Mouse (Mus musculus) midbrain, postnatal 0 days (tissue): Measurements from ENCODE around the gene Amz1. TPM values are rescaled to one million over a fixed set of nuclear protein-coding genes. Genes with fewer than 3 reads are reported as not detected.
A peak's percentile ranks its signal among the peaks of the same experiment; 100 is the strongest.

Experiments
- ATAC-seq: fragments of 200-750 bp; cut with Nextera tagmentation; 2 replicates; pipeline ENCODE4 v1.8.0; 2017; ENCODE audit warnings: moderate number of reproducible peaks, mild to moderate bottlenecking, moderate TSS enrichment, moderate library complexity; ENCODE audit not compliant: low FRiP score
- DNase-seq: peaks from one replicate; pipeline ENCODE4 v3.0.0-alpha.2; 2015; ENCODE audit warnings: low spot score
- H3K27ac ChIP-seq: fragments of 300-500 bp; sonication (generic); 2 replicates; pipeline ENCODE4 v1.5.1; 2014; ENCODE audit warnings: low read depth, mild to moderate bottlenecking, low read length, mixed read lengths
- H3K27me3 ChIP-seq: fragments of 300-500 bp; sonication (generic); 2 replicates; pipeline ENCODE4 v1.6.1; 2014; ENCODE audit warnings: low read length, control low read depth, mixed read lengths; ENCODE audit not compliant: insufficient read depth
- H3K36me3 ChIP-seq: fragments of 300-500 bp; sonication (generic); 2 replicates; pipeline ENCODE4 v1.6.1; 2014; ENCODE audit warnings: low read length, control low read depth, mixed read lengths; ENCODE audit not compliant: insufficient read depth
- H3K4me1 ChIP-seq: fragments of 300-500 bp; sonication (generic); 2 replicates; pipeline ENCODE4 v1.6.1; 2014; ENCODE audit warnings: mild to moderate bottlenecking, control low read depth, antibody characterized with exemption, low read length, mixed read lengths; ENCODE audit not compliant: insufficient read depth
- H3K4me2 ChIP-seq: fragments of 300-500 bp; sonication (generic); 2 replicates; pipeline ENCODE4 v1.6.1; 2014; ENCODE audit warnings: low read depth, mild to moderate bottlenecking, low read length, mixed read lengths; ENCODE audit not compliant: poor library complexity, severe bottlenecking
- H3K4me3 ChIP-seq: fragments of 300-500 bp; sonication (generic); 2 replicates; pipeline ENCODE4 v1.5.1; 2014; ENCODE audit warnings: low read depth, mild to moderate bottlenecking, low read length, moderate library complexity
- H3K9ac ChIP-seq: fragments of 300-500 bp; sonication (generic); replicated peaks from 2 replicates; pipeline ENCODE4 v1.6.1; 2014; ENCODE audit warnings: mild to moderate bottlenecking, low read length, moderate library complexity, mixed read lengths; ENCODE audit not compliant: poor library complexity, severe bottlenecking
- H3K9me3 ChIP-seq: fragments of 300-500 bp; sonication (generic); 2 replicates; pipeline ENCODE4 v1.6.1; 2016; ENCODE audit warnings: low read length, control low read depth
- CTCF ChIP-seq: IDR thresholded peaks from 2 replicates; pipeline ENCODE4 v1.5.1; 2016; ENCODE audit warnings: antibody characterized with exemption, mild to moderate bottlenecking
- WGBS: fragments of 180-500 bp; shearing (Covaris S2); extraction: QIAGEN DNeasy Blood & Tissue Kit; methylation state at CpG from one replicate; pipeline ENCODE4 v1.1.7; 2014; 5-methylcytosine and 5-hydroxymethylcytosine counted together
- polyA plus RNA-seq: library from polyadenylated mRNA; unstranded; fragments of >200 nt; fragmentation: Nextera tagmentation; extraction: Ambion mirVana; gene quantifications from 2 replicates; pipeline ENCODE4 v1.2.1, GENCODE M21; 2015
- total RNA-seq: library from RNA; depleted of rRNA; stranded (reverse); fragments of >200 nt; gene quantifications from 2 replicates; pipeline ENCODE4 v1.2.3, GENCODE M21; 2014

Gene Amz1
- total and polyA plus RNA-seq, 2 experiments from 2014 or later = 14.9 to 15.6 TPM

GRCm38 (mm10) chr5:140796051-140796450 lies 72.1 kb downstream of the Amz1 start:
- Histone ChIP-seq H3K4me3 (no peak overlapping the region), H3K27ac (no peak overlapping the region), H3K4me2 (no peak overlapping the region), H3K4me1 (peaks cover 14% of the 10 kb centered on the region), H3K27me3 (no peaks in the 10 kb centered on the region), H3K36me3 (no peaks in the 10 kb centered on the region), H3K9me3 (no peaks in the 10 kb centered on the region), H3K9ac (no peak overlapping the region)
- no peak for TF ChIP-seq CTCF
- DNase-seq (no peak), ATAC-seq (no peak)
- 73% methylated on average over 3 of the region's 3 CpGs for WGBS

GRCm38 (mm10) chr5:140798158-140798557 lies 74.2 kb downstream of the Amz1 start:
- no peak for TF ChIP-seq CTCF
- Histone ChIP-seq H3K27me3 (no peaks in the 10 kb centered on the region), H3K4me3 (no peak overlapping the region), H3K36me3 (no peaks in the 10 kb centered on the region), H3K9me3 (no peaks in the 10 kb centered on the region), H3K27ac (peak overlapping the region; percentile 69), H3K4me1 (peaks cover 4% of the 10 kb centered on the region; the same call in 1 of the 2 replicates), H3K4me2 (peak overlapping the region; percentile 18; the same call in 1 of the 2 replicates), H3K9ac (no peak overlapping the region)
- 52% methylated on average over 7 of the region's 7 CpGs for WGBS
- no peak for ATAC-seq
- peak; percentile 42 for DNase-seq

- Histone ChIP-seq H3K4me2 (no peak overlapping the region), H3K36me3 (no peaks in the 10 kb centered on the region), H3K9ac (no peak overlapping the region), H3K27ac (no peak overlapping the region), H3K4me3 (no peak overlapping the region), H3K9me3 (no peaks in the 10 kb centered on the region), H3K27me3 (no peaks in the 10 kb centered on the region), H3K4me1 (peaks cover 4% of the 10 kb centered on the region; the same call in 1 of the 2 replicates)
- TF ChIP-seq CTCF = no peak
- ATAC-seq = no peak
- WGBS = 74% methylated on average over 5 of the region's 5 CpGs
- DNase-seq = no peak
These were observed 74.8 kb downstream of the Amz1 start for GRCm38 (mm10) chr5:140798775-140799174.

GRCm38 (mm10) chr5:140799190-140799589 lies 75.3 kb downstream of the Amz1 start:
- no peak overlapping the region for H3K9ac ChIP-seq
- no peaks in the 10 kb centered on the region for H3K36me3 ChIP-seq
- no peak for DNase-seq
- TF ChIP-seq CTCF = no peak
- H3K9me3 ChIP-seq = no peaks in the 10 kb centered on the region
- WGBS = 55% methylated on average over 2 of the region's 2 CpGs
- peaks cover 4% of the 10 kb centered on the region; the same call in 1 of the 2 replicates for H3K4me1 ChIP-seq
- ATAC-seq = no peak
- H3K27ac ChIP-seq = no peak overlapping the region
- no peak overlapping the region for H3K4me2 ChIP-seq
- no peak overlapping the region for H3K4me3 ChIP-seq
- H3K27me3 ChIP-seq = no peaks in the 10 kb centered on the region

GRCm38 (mm10) chr5:140800288-140800923 lies 76.5 kb downstream of the Amz1 start:
- H3K9ac ChIP-seq = no peak overlapping the region
- no peak for TF ChIP-seq CTCF
- ATAC-seq = no peak
- DNase-seq = peak; percentile 40
- H3K9me3 ChIP-seq = no peaks in the 10 kb centered on the region
- no peak overlapping the region for H3K27ac ChIP-seq
- H3K36me3 ChIP-seq = no peaks in the 10 kb centered on the region
- no peak overlapping the region for H3K4me2 ChIP-seq
- WGBS = 72% methylated on average over 6 of the region's 6 CpGs
- peaks cover 4% of the 10 kb centered on the region; the same call in 1 of the 2 replicates for H3K4me1 ChIP-seq
- no peak overlapping the region for H3K4me3 ChIP-seq
- H3K27me3 ChIP-seq = no peaks in the 10 kb centered on the region

- no peak for TF ChIP-seq CTCF
- 81% methylated on average over 5 of the region's 5 CpGs for WGBS
- no peaks in the 10 kb centered on the region for H3K27me3 ChIP-seq
- H3K9me3 ChIP-seq = no peaks in the 10 kb centered on the region
- no peaks in the 10 kb centered on the region for H3K36me3 ChIP-seq
- peaks cover 4% of the 10 kb centered on the region; the same call in 1 of the 2 replicates for H3K4me1 ChIP-seq
- H3K4me2 ChIP-seq = no peak overlapping the region
- DNase-seq = no peak
- no peak overlapping the region for H3K4me3 ChIP-seq
- H3K27ac ChIP-seq = no peak overlapping the region
- H3K9ac ChIP-seq = no peak overlapping the region
- no peak for ATAC-seq
These were observed 77.9 kb downstream of the Amz1 start for GRCm38 (mm10) chr5:140801782-140802181.
